Mouse (Mus musculus) spleen, embryonic (tissue): Measurements from ENCODE around the gene Gm13084.
"Not testable (repeated sequence)": the region's sequence is repeated elsewhere in the genome, so short reads cannot be mapped to it uniquely, and the experiment has no call there.

ENCODE experiments used
- CTCF ChIA-PET: fragments of 350-600 bp; sonication (Branson Sonifier 250); formaldehyde crosslinking; loops from one replicate; lab custom pipeline; 2022; lab: Charles Lee

The Gm13084 gene

DNA sequence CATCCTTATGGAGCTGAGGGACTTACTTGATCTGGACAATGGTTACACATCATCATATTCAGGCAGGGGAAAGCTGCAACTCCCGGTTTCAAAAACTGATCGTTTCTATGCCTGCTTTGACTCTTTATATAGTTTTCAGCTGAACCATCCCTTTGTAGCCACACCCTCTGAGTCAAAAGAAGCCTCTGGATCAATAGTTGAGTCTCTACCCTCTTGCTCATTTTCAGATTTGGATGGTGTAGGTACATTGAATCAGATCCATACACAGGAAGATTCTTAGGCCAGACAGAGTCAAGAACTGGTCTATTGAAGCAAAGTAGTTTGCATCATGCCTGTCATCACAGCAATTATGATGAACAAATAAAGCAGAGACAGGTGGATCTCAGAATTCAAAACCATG, at the start of gene Gm13084:
TSS of gene Gm13084 (minus strand) at position 101 of the 400 bp plus-strand sequence.
- CTCF ChIA-PET: no interaction called here

DNA sequence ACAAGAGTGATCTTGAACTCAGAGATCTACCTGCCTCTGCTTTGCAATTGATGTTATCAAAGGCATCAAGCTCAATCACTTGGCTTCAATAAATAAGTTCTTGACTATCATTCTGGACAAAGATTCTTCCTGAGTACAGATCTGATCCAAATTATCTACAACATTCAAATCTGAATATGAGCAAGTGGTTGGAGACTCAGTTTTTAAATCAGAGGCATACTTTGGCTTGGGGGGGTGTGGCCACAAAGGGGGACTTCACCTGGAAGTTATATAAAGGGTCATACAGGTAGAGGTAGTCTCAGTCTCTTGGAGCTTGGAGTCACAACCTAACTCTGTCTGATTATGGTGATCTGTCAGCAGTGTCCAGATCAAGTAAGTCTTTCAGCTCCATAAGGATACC, 30.3 kb upstream of the Gm13084 start, which contains the start of gene Gm13103:
TSS of gene Gm13103 (plus strand) at position 301 of the 400 bp plus-strand sequence.
- CTCF ChIA-PET: not testable (repeated sequence)

DNA sequence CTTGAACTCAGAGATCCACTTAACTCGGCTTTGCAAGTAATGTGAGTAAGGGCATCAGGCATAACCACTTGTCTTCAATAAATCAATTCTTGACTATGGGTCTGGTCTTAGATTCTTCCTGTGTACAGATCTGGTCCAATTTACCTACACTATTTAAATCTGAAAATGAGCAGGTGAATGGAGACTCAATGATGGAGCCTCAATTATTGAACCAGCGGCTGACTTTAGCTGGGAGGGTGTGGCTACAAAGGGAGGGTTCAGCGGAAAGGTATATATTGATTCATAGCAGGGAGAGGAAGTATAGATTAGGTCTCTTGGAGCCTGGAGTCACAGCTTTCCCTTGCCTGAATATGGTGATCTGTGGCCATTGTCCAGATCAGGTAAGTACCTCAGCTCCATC, 26.8 kb downstream of the Gm13084 start, which contains the start of gene Gm13023:
TSS of gene Gm13023 (plus strand) at position 301 of the 400 bp plus-strand sequence.
- CTCF ChIA-PET: not testable (repeated sequence)
